Mouse (Mus musculus) cortical plate, adult 2 months (tissue): Measurements from ENCODE around the gene Sephs2.

ENCODE experiments used
- CTCF ChIP-seq: fragments of 200-500 bp; IDR thresholded peaks from 2 replicates; pipeline ENCODE4 v1.5.1; 2011; ENCODE audit warnings: mild to moderate bottlenecking, control low read depth, low read length; ENCODE audit not compliant: insufficient read depth; ENCODE audit errors: extremely low read depth
- POLR2A ChIP-seq: fragments of 200-500 bp; IDR thresholded peaks from 2 replicates; pipeline ENCODE4 v1.6.1; 2011; ENCODE audit warnings: mild to moderate bottlenecking, low read length, control low read depth; ENCODE audit not compliant: insufficient read depth; ENCODE audit errors: extremely low read depth

GRCm38 (mm10) chr7:127223515-127224478, 50.1 kb downstream of the Sephs2 start:
- no peak for TF ChIP-seq CTCF
- TF ChIP-seq POLR2A = no peak
